Mouse (Mus musculus) cerebellum, adult 2 months (tissue): ENCODE measurements around the gene Ddx39.

ENCODE experiments used
- CTCF ChIP-seq: fragments of 200-500 bp; IDR thresholded peaks from 2 replicates; pipeline ENCODE4 v1.5.1; 2011; ENCODE audit warnings: low read depth, mild to moderate bottlenecking, control low read depth, low read length, moderate library complexity, borderline replicate concordance; ENCODE audit not compliant: insufficient read depth
- POLR2A ChIP-seq: fragments of 200-500 bp; IDR thresholded peaks from 2 replicates; pipeline ENCODE4 v1.6.1; 2011; ENCODE audit warnings: low read length, control low read depth, borderline replicate concordance; ENCODE audit not compliant: insufficient read depth

DNA sequence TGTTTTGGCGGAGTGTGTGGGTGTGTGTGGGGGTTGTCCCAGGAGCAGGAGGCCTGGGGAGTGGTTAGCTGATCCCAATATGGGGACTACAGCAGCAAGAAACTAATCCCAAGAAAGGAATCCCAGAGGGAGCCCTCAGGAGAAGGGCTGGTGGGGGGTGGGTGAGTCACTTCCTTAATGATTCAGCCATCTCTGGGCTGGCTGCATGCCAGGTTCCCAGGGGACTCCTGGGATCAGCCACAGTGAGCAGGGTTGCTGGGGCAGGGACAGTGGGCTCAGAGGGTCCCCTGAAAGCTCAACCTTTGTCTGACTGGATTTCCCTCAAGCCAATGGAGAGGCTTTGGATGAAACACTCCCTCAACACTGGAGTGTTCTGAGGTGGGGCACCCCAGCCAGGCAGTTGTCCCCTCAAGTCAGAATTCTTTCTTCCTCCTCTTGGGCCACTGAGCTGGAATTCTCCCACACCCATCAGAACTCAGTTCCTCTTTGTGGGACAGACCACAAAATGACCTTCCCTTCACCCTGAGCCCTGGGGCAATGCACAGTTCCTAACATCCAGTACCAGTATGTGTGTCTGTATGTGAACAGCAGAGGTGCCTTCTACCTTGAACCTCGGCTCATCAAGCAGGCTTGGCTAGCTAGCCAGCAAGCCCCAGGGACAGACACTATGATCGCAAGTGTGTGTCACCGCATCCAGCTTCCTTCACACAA lies 23.0 kb downstream of the Ddx39 start:
- TF ChIP-seq CTCF (no peak), POLR2A (no peak)
